In the genomic region with DNA sequence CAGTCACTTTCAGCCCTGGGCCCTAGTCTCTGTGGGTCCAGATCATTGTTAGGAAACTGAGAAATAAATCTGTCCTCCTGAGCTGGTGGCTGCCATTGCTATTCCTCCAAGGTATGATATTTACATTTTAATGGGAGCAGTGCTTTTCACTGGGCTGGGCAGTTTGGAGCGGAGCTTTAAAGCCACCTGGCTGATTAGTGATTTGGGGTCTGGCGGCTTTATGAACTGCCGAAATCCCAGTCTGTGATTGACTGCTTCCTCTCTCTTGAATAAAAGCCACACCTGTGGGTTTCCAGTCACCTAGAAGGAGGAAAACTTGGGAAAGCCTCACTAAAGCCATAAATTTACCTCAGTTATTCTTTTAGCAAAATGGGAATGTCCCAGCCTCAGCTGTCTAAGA, we compare ENCODE assay signal across 17 mouse cellular contexts.
"Had no signal": no experiment of that assay in that cellular context is flagged by ENCODE, and none has a peak within 500 bp of the region (broad histone marks: within the 10 kb centered on the region; RNA-seq: fewer than 3 reads in every experiment).

No protein-coding gene starts in this region.

- H3K27ac ChIP-seq: kidney, embryonic 15.5 days; limb, embryonic 15.5 days; liver, embryonic 14.5 days; macrophage; midbrain, embryonic 12.5 days; midbrain, embryonic 15.5 days; stomach, postnatal 0 days had no signal

- H3K4me3 ChIP-seq: kidney, embryonic 15.5 days; limb, embryonic 15.5 days; midbrain, embryonic 12.5 days; midbrain, embryonic 15.5 days; neural tube, embryonic 13.5 days had no signal

- H3K36me3 ChIP-seq: kidney, embryonic 15.5 days; limb, embryonic 15.5 days; midbrain, embryonic 12.5 days; midbrain, embryonic 15.5 days; neural tube, embryonic 13.5 days had no signal

- H3K9me3 ChIP-seq: kidney, embryonic 15.5 days; limb, embryonic 15.5 days; midbrain, embryonic 12.5 days; midbrain, embryonic 15.5 days; neural tube, embryonic 13.5 days had no signal

- H3K4me1 ChIP-seq: limb, embryonic 15.5 days; midbrain, embryonic 15.5 days had no signal

- H3K27me3 ChIP-seq: kidney, embryonic 15.5 days; limb, embryonic 15.5 days; midbrain, embryonic 12.5 days; midbrain, embryonic 15.5 days; neural tube, embryonic 13.5 days had no signal

- ATAC-seq: liver, postnatal 0 days; lung, postnatal 0 days; midbrain, embryonic 15.5 days had no signal

- H3K9ac ChIP-seq: kidney, embryonic 15.5 days; limb, embryonic 15.5 days; liver, embryonic 14.5 days; liver, postnatal 0 days; lung, embryonic 14.5 days; midbrain, embryonic 12.5 days; midbrain, embryonic 15.5 days; neural tube, embryonic 13.5 days had no signal

- DNase-seq: kidney, adult 8-10 months; kidney, postnatal 10 days; kidney, postnatal 36 days; left cerebral cortex, postnatal 4 days; liver, postnatal 0 days; thymus, postnatal 25 days had no signal

- H3K4me2 ChIP-seq: kidney, embryonic 15.5 days; limb, embryonic 15.5 days; liver, embryonic 11.5 days; midbrain, embryonic 12.5 days; midbrain, embryonic 15.5 days had no signal
